Mouse (Mus musculus) liver, embryonic 14.5 days (tissue): ENCODE data around the gene Gcgr.

ENCODE experiments used
- CTCF ChIP-seq: IDR thresholded peaks from 2 replicates; pipeline ENCODE4 v1.5.1; 2016; ENCODE audit warnings: antibody characterized with exemption, low read depth, control low read depth
- EP300 ChIP-seq: IDR thresholded peaks from 2 replicates; pipeline ENCODE4 v1.6.1; 2016; ENCODE audit warnings: antibody characterized with exemption, low read depth

GRCm38 (mm10) chr11:120499894-120500293 is 30.6 kb upstream of the Gcgr start:
- TF ChIP-seq CTCF (no peak), EP300 (no peak)
